Mouse (Mus musculus) granulocyte monocyte progenitor cell, adult 5-6 weeks (primary cell): Measurements from ENCODE around the gene Cobl. TPM values are rescaled to one million over a fixed set of nuclear protein-coding genes. Genes with fewer than 3 reads are reported as not detected.

Experiments
- ATAC-seq: replicated peaks from 2 replicates; pipeline ENCODE4 v1.8.0; 2016; ENCODE audit warnings: mild to moderate bottlenecking, moderate TSS enrichment, inconsistent platforms; ENCODE audit not compliant: poor library complexity, severe bottlenecking
- total RNA-seq, 2 experiments: library from RNA; stranded (forward) in 1 of 2; stranded (reverse) in 1 of 2; fragments of 200-712, 200-1000 nt in 1 of 2; fragments of >200 nt in 1 of 2; fragmentation: Nextera tagmentation in 1 of 2; gene quantifications; 2 replicates each; pipeline ENCODE4 v1.2.3; 2014 to 2017

Gene Cobl
- total RNA-seq, 2 experiments from 2014 or later, result not detected

- no peak for ATAC-seq
Observed at GRCm38 (mm10) chr11:12232041-12232742, 232.6 kb downstream of the Cobl start.

GRCm38 (mm10) chr11:12231481-12232035, 233.2 kb downstream of the Cobl start:
- no peak for ATAC-seq

GRCm38 (mm10) chr11:12229411-12229810, 235.3 kb downstream of the Cobl start:
- no peak for ATAC-seq

- ATAC-seq, result no peak
Observed at GRCm38 (mm10) chr11:12227343-12227742, 237.4 kb downstream of the Cobl start.

GRCm38 (mm10) chr11:12219594-12220530, 244.9 kb downstream of the Cobl start:
- ATAC-seq, result no peak

- no peak for ATAC-seq
Observed at GRCm38 (mm10) chr11:12216897-12217296, 247.9 kb downstream of the Cobl start.

GRCm38 (mm10) chr11:12215582-12215981, 249.2 kb downstream of the Cobl start:
- no peak for ATAC-seq

- ATAC-seq, result no peak
Observed at GRCm38 (mm10) chr11:12208574-12208973, 256.2 kb downstream of the Cobl start.

GRCm38 (mm10) chr11:12205201-12206161, 259.3 kb downstream of the Cobl start:
- no peak for ATAC-seq

- no peak for ATAC-seq
Observed at GRCm38 (mm10) chr11:12199441-12199840, 265.3 kb downstream of the Cobl start.

- no peak for ATAC-seq
Observed at GRCm38 (mm10) chr11:12198700-12199349, 265.9 kb downstream of the Cobl start.

- ATAC-seq, result no peak
Observed at GRCm38 (mm10) chr11:12198017-12198416, 266.7 kb downstream of the Cobl start.

- ATAC-seq, result no peak
Observed at GRCm38 (mm10) chr11:12197542-12197941, 267.2 kb downstream of the Cobl start.

GRCm38 (mm10) chr11:12195390-12195789, 269.4 kb downstream of the Cobl start:
- no peak for ATAC-seq

- no peak for ATAC-seq
Observed at GRCm38 (mm10) chr11:12193369-12193768, 271.4 kb downstream of the Cobl start.

GRCm38 (mm10) chr11:12191386-12191785, 273.4 kb downstream of the Cobl start:
- ATAC-seq, result no peak

- ATAC-seq, result no peak
Observed at GRCm38 (mm10) chr11:12190417-12190816, 274.3 kb downstream of the Cobl start.
